Mouse (Mus musculus) gastrocnemius, postnatal 36 days (tissue): ENCODE data around the gene Ssh3. TPM values are rescaled to one million over a fixed set of nuclear protein-coding genes. Genes with fewer than 3 reads are reported as not detected.
"Not testable (repeated sequence)": the region's sequence is repeated elsewhere in the genome, so short reads cannot be mapped to it uniquely, and the experiment has no call there.

Experiments used
- DNase-seq, 2 experiments: peaks; one replicate each; pipeline ENCODE4 v3.0.0; 2022
- intact Hi-C: fragments of 180-260 bp; cut with DNase I; formaldehyde crosslinking; loops from one replicate; pipeline ENCODE4 v1.15.1; 2025
- total RNA-seq, 2 experiments: library from RNA; stranded (reverse); gene quantifications; 2 replicates each; pipeline ENCODE4 v1.2.3; 2021

The Ssh3 gene
- total RNA-seq, 2 experiments from 2014 or later, result 2.4 to 3.0 TPM

DNA sequence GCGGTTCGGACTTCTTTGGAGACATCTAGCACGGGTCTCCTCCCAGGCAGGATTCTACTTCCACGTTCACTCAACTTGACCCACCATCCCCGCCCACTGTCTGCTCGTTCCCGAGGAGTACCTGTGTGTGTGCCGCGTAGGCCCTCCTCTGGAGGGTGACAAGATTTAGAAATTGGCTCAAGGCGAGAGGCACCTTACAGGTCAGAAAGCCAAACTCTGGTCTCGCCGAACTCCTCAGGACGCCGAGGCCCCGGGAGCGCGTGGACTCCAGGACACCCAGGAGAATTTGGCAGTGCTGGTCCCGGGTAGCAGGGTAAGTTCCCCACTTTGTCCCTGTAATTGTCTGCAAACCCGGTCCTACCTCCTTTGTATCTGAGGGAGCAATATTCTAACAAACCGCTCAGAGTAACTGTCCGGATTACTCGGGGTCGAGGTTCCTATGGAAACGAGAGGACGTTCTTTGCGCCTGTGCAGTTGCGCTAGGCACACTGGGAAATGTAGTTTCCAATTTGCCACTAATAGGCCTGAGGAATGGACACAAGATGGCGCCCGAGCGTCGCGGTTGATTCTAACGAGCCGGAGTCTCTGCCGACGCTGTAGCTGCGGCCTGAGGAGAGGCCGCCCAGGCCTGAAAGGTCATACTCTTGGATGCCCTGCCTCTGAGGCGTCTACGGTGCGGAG lies 11.6 kb downstream of the Ssh3 start:
- intact Hi-C loops, result loop anchor here (2.0 kb wide), 1 partner anchor 49 kb away; the partner anchor contains the start of gene Grk2
- DNase-seq, result peak; percentile 90 to 91

DNA sequence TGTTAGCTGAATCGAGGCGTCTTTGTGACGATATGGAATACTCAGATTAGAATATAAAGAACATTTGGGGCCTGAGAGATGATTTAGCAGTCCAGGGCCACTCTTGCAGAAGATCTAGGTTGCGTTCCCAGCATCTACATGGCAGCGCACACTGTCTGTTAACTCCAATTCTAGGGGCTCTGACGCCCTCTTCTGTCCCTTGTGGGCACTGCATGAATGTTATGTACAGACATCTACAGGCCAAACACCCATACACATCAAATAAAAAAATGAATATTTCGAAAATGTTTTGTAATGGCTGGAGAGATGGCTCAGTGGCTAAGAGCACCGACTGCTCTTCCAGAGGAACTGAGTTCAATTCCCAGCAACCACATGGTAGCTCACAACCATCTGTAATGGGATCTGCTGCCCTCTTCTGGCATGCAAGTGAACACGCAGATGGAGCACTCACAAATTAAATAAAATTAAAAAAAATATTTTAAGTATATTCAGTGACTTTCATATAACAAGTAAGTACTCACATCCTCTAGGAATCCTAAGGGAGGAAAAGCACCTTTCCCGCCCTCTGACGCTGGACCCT lies 13.3 kb downstream of the Ssh3 start:
- intact Hi-C loops, result loop anchor here (2.0 kb wide), 1 partner anchor 51 kb away; the partner anchor contains the start of gene Grk2
- DNase-seq, result no peak

GRCm38 (mm10) chr19:4254230-4254629 lies 14.8 kb downstream of the Ssh3 start:
- no peak for DNase-seq
- intact Hi-C loops, result no loop called here

DNA sequence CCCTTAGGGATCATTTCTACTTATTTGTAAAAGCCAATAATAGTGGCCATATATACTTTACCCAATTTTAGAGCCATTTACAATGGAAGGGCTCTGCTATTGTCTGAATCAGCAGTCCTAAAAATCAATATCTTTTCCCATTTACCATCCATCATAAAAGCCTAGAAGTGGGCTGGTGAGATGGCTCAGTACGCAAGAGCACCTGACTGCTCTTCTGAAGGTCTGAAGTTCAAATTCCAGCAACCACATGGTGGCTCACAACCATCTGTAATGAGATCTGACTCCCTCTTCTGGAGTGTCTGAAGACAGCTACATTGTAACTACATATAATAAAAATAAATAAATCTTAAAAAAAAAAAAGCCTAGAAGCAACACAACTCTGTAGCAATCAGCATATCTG lies 20.3 kb downstream of the Ssh3 start:
- DNase-seq, intact Hi-C loops: not testable (repeated sequence)

GRCm38 (mm10) chr19:4247010-4247409 lies 22.0 kb downstream of the Ssh3 start:
- no peak for DNase-seq
- intact Hi-C loops, result no loop called here

- intact Hi-C loops, result no loop called here
- no peak for DNase-seq
Measured at GRCm38 (mm10) chr19:4244775-4245174, 24.2 kb downstream of the Ssh3 start.

DNA sequence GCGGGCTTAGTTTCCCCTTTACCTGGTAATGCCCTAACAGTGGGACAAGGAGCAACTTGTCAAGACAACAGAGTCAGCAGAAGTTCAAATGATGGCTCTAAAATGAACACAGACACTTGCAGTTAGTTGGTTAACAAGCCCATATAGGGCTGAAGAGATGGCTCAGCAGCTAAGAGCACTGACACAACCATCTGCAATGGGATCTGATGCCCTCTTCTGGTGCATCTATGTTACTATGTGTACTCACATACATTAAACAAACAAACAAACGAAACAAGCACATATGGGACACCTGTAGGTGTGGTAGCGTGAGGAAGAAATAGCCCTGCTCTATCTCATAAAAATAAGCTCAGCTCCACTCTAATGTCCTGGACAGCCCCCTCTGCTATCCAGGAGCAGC lies 26.6 kb downstream of the Ssh3 start:
- DNase-seq, result no peak
- intact Hi-C loops, result no loop called here

GRCm38 (mm10) chr19:4240247-4240668 lies 28.7 kb downstream of the Ssh3 start:
- intact Hi-C loops, result no loop called here
- no peak for DNase-seq

- DNase-seq, result no peak
- intact Hi-C loops, result no loop called here
Measured at GRCm38 (mm10) chr19:4234548-4234947, 34.4 kb downstream of the Ssh3 start.

GRCm38 (mm10) chr19:4232651-4233050 lies 36.3 kb downstream of the Ssh3 start:
- DNase-seq, result no peak
- intact Hi-C loops, result no loop called here

GRCm38 (mm10) chr19:4232186-4232572 lies 36.8 kb downstream of the Ssh3 start:
- intact Hi-C loops, result no loop called here
- DNase-seq, result no peak

DNA sequence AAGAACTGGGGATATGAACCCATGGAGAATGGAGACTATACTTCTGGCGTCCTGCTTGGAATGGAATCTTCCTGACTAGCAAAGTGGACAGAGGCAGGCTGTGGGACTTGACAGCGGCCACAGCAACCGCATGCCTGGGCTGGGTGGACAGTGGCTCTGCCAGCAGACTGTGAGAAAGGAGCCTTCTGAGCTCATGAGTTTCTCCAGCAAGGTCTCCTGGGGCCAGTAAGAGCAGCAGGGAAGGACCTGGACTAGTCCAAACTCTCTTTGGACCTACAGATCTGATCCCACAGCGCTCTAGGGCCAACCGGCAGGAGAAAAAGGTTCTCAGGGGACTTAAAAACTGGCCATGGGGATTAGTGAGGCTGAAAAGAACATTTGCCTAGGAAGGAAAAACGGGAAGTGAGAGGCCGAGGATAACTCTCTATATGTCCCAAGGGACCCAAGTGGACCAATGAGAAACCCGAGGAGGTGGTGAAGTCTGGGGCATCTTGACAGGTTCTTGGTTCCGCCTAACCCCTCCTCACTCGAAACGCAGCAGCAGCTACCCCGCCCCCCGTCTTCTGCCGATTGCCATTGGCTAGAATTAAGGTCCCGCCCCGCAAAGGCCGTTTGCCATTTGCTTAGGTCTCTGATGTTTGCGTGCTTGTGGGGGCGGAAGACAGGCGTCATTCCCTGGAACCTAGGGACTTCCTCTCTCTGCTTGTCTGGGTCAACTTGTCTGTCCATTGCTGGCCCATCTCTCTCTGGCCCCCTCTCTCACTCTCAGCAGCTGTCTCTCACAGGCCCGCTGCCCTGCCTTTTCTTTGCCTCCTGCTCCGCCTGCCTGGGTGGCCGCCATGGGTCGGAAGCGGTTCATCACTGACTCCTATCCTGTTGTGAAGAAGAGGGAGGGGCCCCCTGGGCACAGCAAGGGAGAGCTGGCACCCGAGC lies 37.5 kb downstream of the Ssh3 start, which contains the start of gene Pold4:
Gene Pold4, plus strand, starts transcription at position 647 of the 933 bp plus-strand sequence.
- intact Hi-C loops, result no loop called here
- DNase-seq, result peak; percentile 94 to 99

- DNase-seq, result no peak
- intact Hi-C loops, result no loop called here
Measured at GRCm38 (mm10) chr19:4230415-4230814, 38.6 kb downstream of the Ssh3 start.

- intact Hi-C loops, result loop anchor here (2.0 to 10.0 kb wide), 3 partner anchors 57 to 215 kb away; partner anchors contain the start of genes Ndufv1 and Pitpnm1
- no peak for DNase-seq
Measured at GRCm38 (mm10) chr19:4229451-4230076, 39.4 kb downstream of the Ssh3 start.

DNA sequence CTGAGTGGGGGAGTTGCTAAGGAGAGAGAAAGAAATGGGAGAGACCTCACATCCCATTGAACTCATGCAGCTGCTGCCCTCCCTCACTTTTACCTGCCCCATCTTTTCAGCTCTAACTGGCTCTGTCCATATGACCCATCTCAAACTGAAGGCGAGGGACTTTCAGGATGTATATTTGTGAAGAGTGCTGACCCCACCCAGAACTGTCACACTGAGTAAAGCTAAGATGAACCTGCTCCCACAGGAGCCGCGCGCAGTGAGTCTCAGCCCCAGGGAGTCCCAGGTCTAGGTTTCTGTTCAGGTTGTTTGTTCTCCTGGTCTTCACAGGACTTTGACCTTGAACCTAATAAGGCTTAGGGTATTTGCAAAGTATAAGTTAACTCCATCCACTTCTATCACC lies 40.1 kb downstream of the Ssh3 start:
- DNase-seq, result no peak
- intact Hi-C loops, result loop anchor here (1.0 to 10.0 kb wide), 4 partner anchors 22 to 214 kb away; partner anchors contain the start of genes Ndufv1 and Pitpnm1

GRCm38 (mm10) chr19:4227894-4228678 lies 40.9 kb downstream of the Ssh3 start:
- intact Hi-C loops, result loop anchor here (1.0 to 10.0 kb wide), 5 partner anchors 21 to 213 kb away; partner anchors contain the start of genes Ndufv1 and Pitpnm1
- peak; percentile 53 to 54 for DNase-seq

DNA sequence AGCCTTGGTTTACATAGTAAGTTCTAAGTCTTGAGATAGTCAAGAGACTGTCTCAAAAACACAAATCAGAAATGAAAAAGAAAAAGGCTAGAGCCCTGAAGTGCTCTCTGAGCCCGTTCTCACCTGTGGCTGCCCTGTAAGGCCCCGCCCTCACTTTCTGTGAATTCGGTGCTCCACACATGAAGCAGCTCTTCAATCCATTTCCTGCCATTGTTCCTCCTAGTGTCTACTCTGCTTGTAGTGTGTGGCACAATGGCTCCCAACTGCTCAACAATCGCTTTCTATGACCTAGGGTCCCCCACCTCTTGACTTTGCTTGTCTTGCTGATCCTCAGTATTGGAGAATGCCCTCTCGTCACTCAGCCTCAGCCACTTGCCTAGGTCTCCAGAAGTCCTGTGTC lies 41.5 kb downstream of the Ssh3 start:
- intact Hi-C loops, result loop anchor here (2.0 to 10.0 kb wide), 3 partner anchors 55 to 213 kb away; partner anchors contain the start of gene Ndufv1
- DNase-seq, result no peak

- intact Hi-C loops, result loop anchor here (2.0 to 10.0 kb wide), 3 partner anchors 54 to 212 kb away; partner anchors contain the start of gene Ndufv1
Measured at GRCm38 (mm10) chr19:4226779-4227178, 42.2 kb downstream of the Ssh3 start.

GRCm38 (mm10) chr19:4222165-4222564 lies 46.8 kb downstream of the Ssh3 start:
- intact Hi-C loops, result loop anchor here (10.0 kb wide), 1 partner anchor 207 kb away; the partner anchor contains the start of gene Ndufv1

More at GRCm38 (mm10) chr19:4226779-4227178, 42.2 kb downstream of the Ssh3 start:
- no peak for DNase-seq

More at GRCm38 (mm10) chr19:4222165-4222564, 46.8 kb downstream of the Ssh3 start:
- no peak for DNase-seq
